Mouse (Mus musculus): ENCODE measurements around the gene Ippk.

DNA sequence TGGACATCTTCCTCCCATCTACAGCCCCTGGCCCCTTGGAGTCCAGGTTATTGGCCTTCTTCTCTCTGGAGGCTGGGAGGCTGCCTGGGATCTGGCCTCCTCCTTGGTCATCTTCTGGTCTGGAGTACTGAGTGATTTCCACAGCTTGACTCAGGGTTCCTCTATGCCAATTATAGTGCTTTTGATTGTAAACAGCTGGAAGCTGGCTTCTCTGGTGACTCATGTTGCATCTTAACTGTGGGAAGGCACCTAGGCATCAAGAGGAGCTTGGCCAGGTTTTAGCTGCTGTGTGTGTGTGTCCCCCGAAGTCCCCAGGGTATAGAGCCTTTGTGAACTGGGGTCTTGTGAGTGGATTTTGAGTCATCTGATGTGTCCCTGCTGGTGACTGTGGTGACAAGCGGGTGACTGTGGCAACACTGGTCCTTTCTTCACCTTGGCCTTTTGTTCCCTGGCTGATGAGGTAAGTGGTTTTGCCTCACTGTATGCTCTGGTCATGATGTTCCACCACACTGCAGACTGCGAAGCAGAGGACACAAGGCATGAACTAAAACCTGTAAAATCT, 26.1 kb upstream of the Ippk start:
- no peak for TF ChIP-seq CTCF (IDR thresholded peaks at IDR 0.05; ENCODE audit: extremely low read depth, insufficient read depth, insufficient read length, insufficient replicate concordance)
- TF ChIP-seq POLR2A (IDR thresholded peaks at IDR 0.05; ENCODE audit: low read depth, low read length) = no peak
